Mouse (Mus musculus) lung, adult 2 months (tissue): ENCODE measurements at regions not wholly inside any gene's neighbourhood (a gene's known extent, or its start where the extent isn't known, plus 50 kb on each side); places are given as distances from the start of the nearest gene placed in this dataset.

Experiments used
- CTCF ChIP-seq: fragments of 200-500 bp; IDR thresholded peaks from 2 replicates; pipeline ENCODE4 v1.5.1; 2011; ENCODE audit warnings: mild to moderate bottlenecking, low read length, control low read depth; ENCODE audit not compliant: insufficient read depth
- POLR2A ChIP-seq: fragments of 200-500 bp; IDR thresholded peaks from 2 replicates; pipeline ENCODE4 v1.6.1; 2011; ENCODE audit warnings: low read depth, mild to moderate bottlenecking, control low read depth, low read length, borderline replicate concordance; ENCODE audit errors: extremely low read depth

DNA sequence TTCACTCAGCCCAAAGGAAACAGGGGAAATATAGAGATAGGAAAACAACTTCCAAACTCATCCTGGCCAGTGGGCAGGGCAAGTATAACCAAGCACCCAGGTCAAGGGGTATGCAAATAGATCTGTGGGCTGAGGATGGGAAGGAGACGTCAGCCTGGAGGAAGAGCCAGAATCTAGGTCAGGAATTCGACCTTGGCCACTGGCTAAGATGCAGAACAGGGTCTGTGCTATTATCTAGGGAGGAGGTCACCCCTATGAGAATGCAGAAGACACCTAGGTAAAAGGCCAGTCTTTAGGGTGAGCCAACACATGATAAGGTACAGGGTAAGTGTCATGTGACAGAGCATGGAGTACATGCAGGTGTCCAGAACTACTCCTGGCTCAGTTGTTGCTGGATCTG is 68.8 kb downstream of the Rassf10 start:
- no peak for TF ChIP-seq POLR2A
- no peak for TF ChIP-seq CTCF
